Mouse (Mus musculus) lung, embryonic 16.5 days (tissue): ENCODE measurements around the gene Slc27a2. TPM values are rescaled to one million over a fixed set of nuclear protein-coding genes. Genes with fewer than 3 reads are reported as not detected.

Experiments
- ATAC-seq: fragments of 200-750 bp; cut with Nextera tagmentation; 2 replicates; pipeline ENCODE4 v1.8.0; 2017; ENCODE audit warnings: low read depth, mild to moderate bottlenecking, moderate library complexity
- H3K27ac ChIP-seq: fragments of 300-500 bp; sonication (generic); 2 replicates; pipeline ENCODE4 v1.5.1; 2014; ENCODE audit warnings: mild to moderate bottlenecking, control low read depth, low read length
- H3K27me3 ChIP-seq: fragments of 300-500 bp; sonication (generic); 2 replicates; pipeline ENCODE4 v1.6.1; 2014; ENCODE audit warnings: low read depth, low read length, mixed read lengths; ENCODE audit not compliant: control insufficient read depth, insufficient read depth
- H3K36me3 ChIP-seq: fragments of 300-500 bp; sonication (generic); 2 replicates; pipeline ENCODE4 v1.6.1; 2014; ENCODE audit warnings: low read length; ENCODE audit not compliant: control insufficient read depth, insufficient read depth
- H3K4me1 ChIP-seq: fragments of 300-500 bp; sonication (generic); replicated peaks from 2 replicates; pipeline ENCODE4 v1.6.1; 2014; ENCODE audit warnings: low read length, mixed read lengths; ENCODE audit not compliant: control insufficient read depth, insufficient read depth
- H3K4me2 ChIP-seq: fragments of 300-500 bp; sonication (generic); 2 replicates; pipeline ENCODE4 v1.6.1; 2014; ENCODE audit warnings: low read depth, low read length, control low read depth
- H3K4me3 ChIP-seq: fragments of 300-500 bp; sonication (generic); 2 replicates; pipeline ENCODE4 v1.5.1; 2014; ENCODE audit warnings: mild to moderate bottlenecking, low read length, control low read depth
- H3K9ac ChIP-seq: fragments of 300-500 bp; sonication (generic); 2 replicates; pipeline ENCODE4 v1.6.1; 2014; ENCODE audit warnings: low read length, control low read depth
- H3K9me3 ChIP-seq: fragments of 300-500 bp; sonication (generic); 2 replicates; pipeline ENCODE4 v1.6.1; 2016; ENCODE audit warnings: low read length; ENCODE audit not compliant: control insufficient read depth
- WGBS: fragments of 180-500 bp; shearing (Covaris S2); extraction: QIAGEN DNeasy Blood & Tissue Kit; methylation state at CpG from one replicate; pipeline ENCODE4 v1.1.7; 2014; 5-methylcytosine and 5-hydroxymethylcytosine counted together
- polyA plus RNA-seq: library from polyadenylated mRNA; unstranded; fragments of >200 nt; fragmentation: Nextera tagmentation; extraction: Ambion mirVana; gene quantifications from 2 replicates; pipeline ENCODE4 v1.2.1, GENCODE M21; 2015

Gene Slc27a2
- polyA plus RNA-seq: 1.5 and 2.9 TPM in 2 replicates

DNA sequence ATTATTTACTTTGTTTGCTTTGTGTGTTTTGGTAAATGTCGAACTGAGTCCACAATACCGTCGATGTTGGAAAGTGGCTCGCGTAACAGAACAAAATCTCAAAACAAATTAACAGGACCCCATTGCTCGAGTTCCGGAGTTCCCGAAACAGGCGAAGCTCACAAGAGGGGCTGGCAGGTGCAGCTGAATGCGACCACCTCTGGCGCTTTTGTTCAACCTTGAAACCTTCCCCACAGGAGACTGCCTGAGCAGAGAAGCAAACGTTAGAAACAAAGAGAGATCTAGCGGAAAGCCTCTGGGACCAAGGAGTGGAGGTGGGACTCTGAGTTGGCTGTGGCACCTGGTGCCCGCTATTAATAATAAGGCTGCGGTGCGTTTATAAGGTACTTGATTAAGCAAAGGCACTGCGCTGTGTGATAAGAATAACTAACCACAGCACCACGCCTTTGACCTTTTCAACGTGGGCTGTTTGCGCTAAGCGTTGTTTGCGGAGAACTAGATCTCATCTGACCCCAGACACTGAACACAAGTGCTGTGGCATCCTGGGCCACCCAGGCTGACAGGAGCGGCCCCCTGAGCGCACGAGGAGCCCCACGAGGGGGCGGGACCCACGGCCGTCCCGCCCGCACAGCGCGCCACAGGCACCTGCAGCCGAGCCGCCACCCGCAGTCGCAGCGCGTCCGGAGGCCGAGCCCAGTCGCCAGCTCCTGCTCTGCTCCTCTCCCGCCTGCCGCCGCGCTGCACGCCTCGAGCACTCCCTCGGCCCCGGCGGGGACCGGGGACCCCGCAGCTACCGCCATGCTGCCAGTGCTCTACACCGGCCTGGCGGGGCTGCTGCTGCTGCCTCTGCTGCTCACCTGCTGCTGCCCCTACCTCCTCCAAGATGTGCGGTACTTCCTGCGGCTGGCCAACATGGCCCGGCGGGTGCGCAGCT, at the start of gene Slc27a2:
Gene Slc27a2 (plus strand): TSS at position 51 of the 934 bp plus-strand sequence.
- Histone ChIP-seq H3K9ac (peak within 1 kb of the TSS; percentile 57), H3K4me1 (peaks cover 3% of the 10 kb centered on the region; the same call in 1 of the 2 replicates)

DNA sequence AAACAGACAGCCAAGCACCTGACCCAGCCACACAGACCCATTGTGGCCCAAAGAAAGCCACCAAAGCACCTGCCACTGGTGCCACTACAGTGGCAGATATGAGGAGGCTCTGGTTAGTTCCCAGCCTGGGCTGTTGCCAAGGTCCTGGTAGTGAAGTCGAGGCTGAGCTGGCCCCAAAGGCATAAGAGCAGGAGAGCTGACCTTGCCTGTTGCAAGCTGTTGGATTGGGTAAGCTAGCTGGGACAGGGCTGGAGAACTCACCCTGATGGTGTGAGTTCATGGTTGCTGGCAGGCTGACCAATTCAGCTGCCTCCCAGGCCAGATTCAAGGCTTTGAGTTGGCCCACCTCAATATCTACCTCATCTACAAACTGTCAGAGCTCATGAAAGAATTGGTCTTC, 47.1 kb upstream of the Slc27a2 start:
- no peak for ATAC-seq
- no peaks in the 10 kb centered on the region for H3K4me1 ChIP-seq
- H3K27ac ChIP-seq: no peak overlapping the region
- no peaks in the 10 kb centered on the region for H3K36me3 ChIP-seq
- WGBS: 69% methylated on average over 1 of the region's 1 CpGs
- H3K4me3 ChIP-seq: no peak overlapping the region
- no peaks in the 10 kb centered on the region for H3K9me3 ChIP-seq
- no peaks in the 10 kb centered on the region for H3K27me3 ChIP-seq
- H3K4me2 ChIP-seq: no peak overlapping the region
- H3K9ac ChIP-seq: no peak overlapping the region

More for the DNA sequence above, at the start of gene Slc27a2:
- peak within 1 kb of the TSS; percentile 55 for H3K4me3 ChIP-seq
- no peaks in the 10 kb centered on the region for H3K9me3 ChIP-seq
- no peaks in the 10 kb centered on the region for H3K36me3 ChIP-seq
- peaks cover 39% of the 10 kb centered on the region for H3K27me3 ChIP-seq
- WGBS: 3% methylated on average over 60 of the region's 61 CpGs
- peak; percentile 49 for ATAC-seq
- H3K27ac ChIP-seq: no peak within 1 kb of the TSS
- peak within 1 kb of the TSS; percentile 91 for H3K4me2 ChIP-seq

DNA sequence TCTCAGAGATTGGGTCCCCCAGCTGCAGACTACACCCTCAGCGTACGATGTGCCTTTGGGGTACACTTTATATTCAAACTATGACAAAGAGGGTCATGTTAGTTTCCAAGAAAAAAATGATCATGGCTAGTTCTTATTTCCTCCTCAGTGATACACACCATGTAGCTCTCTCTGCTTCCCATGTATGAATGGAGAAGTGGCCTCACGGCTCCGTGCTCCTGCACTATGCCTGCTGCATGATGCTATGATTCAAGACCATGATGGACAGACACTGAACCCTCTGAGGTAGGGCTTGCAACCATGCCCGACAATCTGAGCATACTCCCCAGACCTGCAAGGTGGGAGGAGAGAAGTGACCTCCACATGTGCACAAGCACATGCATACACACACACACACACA, 44.7 kb upstream of the Slc27a2 start:
- Histone ChIP-seq H3K27ac (no peak overlapping the region), H3K9ac (no peak overlapping the region), H3K36me3 (no peaks in the 10 kb centered on the region), H3K4me2 (no peak overlapping the region), H3K27me3 (no peaks in the 10 kb centered on the region), H3K4me1 (no peaks in the 10 kb centered on the region), H3K9me3 (no peaks in the 10 kb centered on the region), H3K4me3 (no peak overlapping the region)
- WGBS: 87% methylated on average over 5 of the region's 5 CpGs
- no peak for ATAC-seq

DNA sequence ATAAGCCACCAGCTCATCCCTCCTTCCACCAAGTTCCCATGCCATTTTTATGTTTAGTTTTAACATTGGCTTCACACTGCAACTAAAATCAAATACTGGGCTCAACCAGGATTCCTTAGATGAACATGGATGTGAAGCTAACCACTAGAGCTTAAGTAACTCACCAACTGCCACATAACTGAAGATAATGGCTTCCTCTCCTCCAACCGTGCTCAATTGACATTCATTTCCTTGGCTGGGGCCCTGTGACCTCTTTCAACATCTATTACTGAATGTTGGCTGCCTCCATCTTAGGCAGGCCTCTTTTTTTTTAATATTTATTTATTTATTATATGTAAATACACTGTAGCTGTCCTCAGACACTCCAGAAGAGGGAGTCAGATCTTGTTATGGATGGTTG, 44.0 kb upstream of the Slc27a2 start:
- Histone ChIP-seq H3K4me2 (no peak overlapping the region), H3K9me3 (no peaks in the 10 kb centered on the region)
- ATAC-seq: no peak

DNA sequence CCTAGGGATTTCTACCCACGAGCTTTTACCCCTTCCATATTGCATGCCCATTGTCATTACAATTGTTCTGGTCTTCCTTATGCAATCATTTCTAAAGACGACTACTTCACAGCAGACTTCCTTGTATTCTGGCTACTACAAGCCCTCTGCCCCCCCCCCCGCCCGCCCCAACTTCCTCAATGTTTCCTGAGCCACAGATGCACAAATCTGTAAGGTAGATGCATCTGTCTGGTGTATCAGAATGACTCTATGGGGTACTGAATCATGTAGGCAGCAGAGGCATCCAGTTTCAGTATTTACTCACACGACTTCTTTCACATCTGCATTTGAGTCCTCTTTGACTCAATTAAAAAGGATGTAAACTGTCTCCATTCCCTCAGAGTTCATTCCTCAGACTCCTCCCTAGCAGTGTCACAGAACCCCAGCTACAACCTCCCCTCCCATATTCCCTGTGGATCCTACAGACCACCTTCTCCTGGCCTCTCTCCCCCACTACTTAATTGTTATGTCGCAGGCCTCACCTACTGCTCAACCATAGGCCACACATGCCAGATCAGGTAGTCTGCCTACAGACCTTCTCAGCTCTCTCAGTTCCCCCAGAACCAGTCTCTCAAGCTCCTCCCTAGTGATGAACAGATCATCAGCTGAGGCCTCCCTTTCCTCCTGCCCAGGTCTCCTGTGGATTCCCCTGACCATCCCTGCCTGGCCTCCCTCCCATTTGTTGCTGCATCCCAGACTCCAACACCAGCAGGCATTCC, 37.0 kb upstream of the Slc27a2 start:
- 67% methylated on average over 6 of the region's 6 CpGs for WGBS
- ATAC-seq: no peak
- Histone ChIP-seq H3K9ac (no peak overlapping the region), H3K27ac (no peak overlapping the region), H3K4me2 (no peak overlapping the region), H3K27me3 (no peaks in the 10 kb centered on the region), H3K4me1 (peaks cover 4% of the 10 kb centered on the region), H3K9me3 (no peaks in the 10 kb centered on the region), H3K4me3 (no peak overlapping the region), H3K36me3 (no peaks in the 10 kb centered on the region)

More for the DNA sequence above, 44.0 kb upstream of the Slc27a2 start:
- H3K4me1 ChIP-seq: no peaks in the 10 kb centered on the region
- no peak overlapping the region for H3K9ac ChIP-seq
- no peak overlapping the region for H3K27ac ChIP-seq
- no peak overlapping the region for H3K4me3 ChIP-seq
- H3K27me3 ChIP-seq: no peaks in the 10 kb centered on the region
- WGBS: 20% methylated on average over 1 of the region's 1 CpGs
- H3K36me3 ChIP-seq: no peaks in the 10 kb centered on the region

DNA sequence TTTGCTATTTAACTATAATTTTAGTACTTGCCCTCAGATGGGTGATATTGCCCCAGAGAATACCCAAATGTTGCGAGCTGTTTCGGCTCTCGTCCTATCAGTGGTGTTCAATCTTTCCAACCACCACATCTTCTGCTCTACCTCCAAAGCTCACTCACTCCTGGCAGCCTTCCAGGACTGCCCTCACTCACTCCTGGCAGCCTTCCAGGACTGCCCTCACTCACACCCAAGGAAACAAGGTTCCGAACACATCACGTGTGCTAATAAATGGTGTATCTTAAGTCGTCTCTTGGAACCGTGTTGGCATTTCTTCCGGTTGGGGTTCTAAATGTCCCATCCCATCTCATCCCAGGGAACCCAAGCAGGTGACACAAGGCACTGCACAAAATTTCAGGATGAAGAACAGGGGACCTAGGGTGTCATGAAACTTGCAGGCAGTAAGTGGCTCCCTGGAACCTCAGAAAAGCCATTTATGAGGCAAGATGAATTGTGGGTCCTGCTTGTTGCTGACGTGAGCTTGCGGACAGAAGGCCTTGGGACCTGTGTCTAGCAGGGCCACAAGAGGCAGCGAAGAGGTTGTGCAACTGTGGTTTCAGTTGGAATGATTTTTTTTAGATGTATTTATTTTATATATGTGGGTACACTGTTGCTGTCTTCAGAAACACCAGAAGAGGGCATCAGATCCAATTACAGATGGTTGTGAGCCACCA, 32.2 kb upstream of the Slc27a2 start:
- Histone ChIP-seq H3K9me3 (no peaks in the 10 kb centered on the region), H3K4me1 (peaks cover 4% of the 10 kb centered on the region), H3K27me3 (no peaks in the 10 kb centered on the region), H3K9ac (no peak overlapping the region), H3K27ac (no peak overlapping the region), H3K4me2 (no peak overlapping the region), H3K4me3 (no peak overlapping the region), H3K36me3 (no peaks in the 10 kb centered on the region)
- no peak for ATAC-seq
- WGBS: 51% methylated on average over 11 of the region's 11 CpGs

DNA sequence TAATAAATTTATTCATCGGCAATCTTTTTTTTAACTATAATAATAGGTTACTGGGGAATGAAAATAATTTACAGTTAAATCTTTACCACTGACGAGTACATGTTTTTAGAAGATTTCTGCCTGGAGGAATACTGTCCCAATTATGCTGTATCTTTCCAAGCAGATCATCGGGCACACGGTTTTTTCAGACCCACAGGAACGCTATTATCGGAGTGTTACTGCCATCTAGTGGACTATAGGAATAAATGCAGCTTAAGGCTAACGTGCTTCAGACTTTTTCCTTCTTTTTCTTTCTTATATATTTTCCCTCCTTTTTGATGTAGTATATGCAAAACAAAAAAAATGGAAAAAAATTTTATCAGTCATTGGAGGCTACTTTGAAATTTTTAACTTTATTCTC, 31.4 kb upstream of the Slc27a2 start:
- no peak overlapping the region for H3K27ac ChIP-seq
- no peak overlapping the region for H3K4me2 ChIP-seq
- peaks cover 4% of the 10 kb centered on the region for H3K4me1 ChIP-seq
- no peaks in the 10 kb centered on the region for H3K36me3 ChIP-seq
- no peak; the same call in 1 of the 2 replicates for ATAC-seq
- H3K9ac ChIP-seq: no peak overlapping the region
- no peaks in the 10 kb centered on the region for H3K9me3 ChIP-seq
- 13% methylated on average over 7 of the region's 7 CpGs for WGBS
- no peak overlapping the region for H3K4me3 ChIP-seq
- H3K27me3 ChIP-seq: no peaks in the 10 kb centered on the region

DNA sequence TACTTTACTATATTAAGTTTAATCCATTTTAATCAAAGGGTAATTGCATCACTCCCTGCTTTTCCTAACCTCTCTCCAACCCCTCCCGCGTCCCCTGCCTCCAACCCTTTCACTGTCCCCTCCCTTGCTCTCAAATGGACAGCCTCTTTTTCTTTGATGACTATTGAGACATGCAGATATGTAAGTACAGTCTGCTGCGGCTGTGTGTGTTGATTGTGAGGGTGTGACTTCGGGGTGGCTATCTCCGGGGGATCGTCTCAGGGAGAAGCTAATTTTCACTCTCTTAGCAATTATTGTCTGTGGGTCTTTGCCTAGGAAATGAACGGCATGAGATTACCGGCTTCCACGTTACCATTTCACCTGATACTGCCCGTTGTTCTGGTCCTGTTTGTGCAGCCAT, 30.7 kb upstream of the Slc27a2 start:
- Histone ChIP-seq H3K4me1 (peaks cover 4% of the 10 kb centered on the region), H3K27me3 (no peaks in the 10 kb centered on the region), H3K4me2 (no peak overlapping the region), H3K9me3 (no peaks in the 10 kb centered on the region), H3K4me3 (no peak overlapping the region), H3K9ac (no peak overlapping the region), H3K36me3 (no peaks in the 10 kb centered on the region), H3K27ac (no peak overlapping the region)
- no peak for ATAC-seq
- WGBS: 70% methylated on average over 10 of the region's 10 CpGs

DNA sequence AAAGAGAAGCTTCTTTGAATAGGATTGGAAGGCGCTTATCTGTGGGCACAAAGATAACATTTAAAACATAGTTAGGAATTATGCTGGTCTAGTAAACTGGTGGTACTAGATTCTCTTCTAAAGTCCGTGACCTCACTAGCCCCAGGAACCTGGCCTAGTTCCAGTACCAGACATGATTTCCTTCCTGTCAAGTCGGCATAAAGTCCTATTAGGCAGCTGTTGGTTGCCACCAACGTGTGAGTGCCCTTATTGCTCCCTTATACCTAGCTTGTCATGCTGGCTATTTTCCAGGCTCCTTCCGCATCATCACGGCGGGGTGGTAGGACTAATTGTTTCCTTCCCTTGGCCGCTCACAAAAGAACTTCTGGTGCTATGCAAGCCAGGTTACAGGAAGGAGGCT, 30.2 kb upstream of the Slc27a2 start:
- Histone ChIP-seq H3K27ac (no peak overlapping the region), H3K27me3 (no peaks in the 10 kb centered on the region), H3K4me2 (no peak overlapping the region), H3K9ac (no peak overlapping the region), H3K4me1 (peaks cover 4% of the 10 kb centered on the region), H3K9me3 (no peaks in the 10 kb centered on the region), H3K4me3 (no peak overlapping the region), H3K36me3 (no peaks in the 10 kb centered on the region)
- ATAC-seq: no peak
- WGBS: 54% methylated on average over 8 of the region's 8 CpGs
